Mouse (Mus musculus): ENCODE results near the gene Ctsf.
"Not testable (repeated sequence)": the region's sequence is repeated elsewhere in the genome, so short reads cannot be mapped to it uniquely, and the experiment has no call there.

Gene Ctsf

DNA sequence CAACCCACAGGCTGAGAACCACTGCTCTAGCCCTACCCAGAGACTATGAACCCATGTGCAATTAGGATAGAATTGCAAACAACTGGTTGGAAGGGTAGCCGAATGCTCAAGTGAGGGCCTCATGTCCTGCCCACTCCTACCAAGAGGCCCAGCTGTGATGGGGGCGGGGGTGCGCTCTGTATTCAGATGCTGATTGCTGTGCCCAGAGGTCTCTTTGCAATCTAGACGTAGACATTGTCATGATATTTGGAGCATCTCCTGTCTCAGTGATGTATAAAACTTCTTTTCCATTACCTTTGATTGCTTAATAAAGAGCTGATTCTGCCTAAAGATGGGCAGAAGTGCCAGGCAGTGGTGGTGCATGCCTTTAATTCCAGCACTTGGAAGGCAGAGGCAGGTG lies 5.1 kb upstream of the Ctsf start:
- no peak for DNase-seq (ENCODE audit: low read depth)

GRCm38 (mm10) chr19:4850281-4850680 lies 4.6 kb upstream of the Ctsf start:
- no peak for DNase-seq (ENCODE audit: low read depth)

DNA sequence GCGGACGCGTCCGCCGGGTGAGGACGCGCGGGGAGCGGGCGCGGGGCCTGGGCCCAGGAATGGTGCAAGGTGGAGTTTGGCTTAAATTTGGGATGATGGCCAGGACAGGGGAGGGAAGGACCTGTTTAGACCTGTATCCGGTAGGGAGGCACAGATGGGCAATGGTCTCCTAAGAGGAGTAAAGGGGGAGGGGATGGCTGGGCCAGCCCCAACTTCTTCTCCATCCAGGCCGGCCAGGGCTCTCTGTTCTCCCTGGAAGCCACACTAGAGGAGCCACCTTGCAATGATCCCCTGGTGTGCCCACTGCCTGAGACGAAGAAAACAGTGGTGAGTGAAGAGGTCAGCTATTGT lies 515 bp downstream of the Ctsf start:
- no peak for DNase-seq (ENCODE audit: low read depth)

DNA sequence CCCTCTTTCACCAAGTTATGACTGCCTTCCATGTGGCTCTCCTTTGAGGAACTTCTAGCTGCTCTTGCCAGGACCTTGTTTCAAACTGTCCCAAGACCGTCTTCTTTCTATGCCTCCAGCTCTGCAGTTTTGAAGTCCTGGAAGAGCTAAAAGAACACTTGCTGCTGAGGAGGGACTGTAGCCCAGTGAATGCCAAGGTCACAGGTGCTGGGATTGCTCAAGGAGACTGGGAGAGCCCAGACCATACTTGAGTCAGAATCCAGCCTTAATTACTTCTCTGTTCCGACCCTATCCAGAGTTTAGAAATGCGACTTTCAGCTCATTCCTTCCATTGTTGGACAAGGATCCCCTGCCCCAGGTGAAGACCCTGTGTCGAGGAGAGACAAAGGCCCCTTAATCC lies 1.0 kb downstream of the Ctsf start:
- DNase-seq (ENCODE audit: low read depth), result no peak

- no peak for DNase-seq (ENCODE audit: low read depth)
Observed at GRCm38 (mm10) chr19:4859081-4859480, 4.2 kb downstream of the Ctsf start.

DNA sequence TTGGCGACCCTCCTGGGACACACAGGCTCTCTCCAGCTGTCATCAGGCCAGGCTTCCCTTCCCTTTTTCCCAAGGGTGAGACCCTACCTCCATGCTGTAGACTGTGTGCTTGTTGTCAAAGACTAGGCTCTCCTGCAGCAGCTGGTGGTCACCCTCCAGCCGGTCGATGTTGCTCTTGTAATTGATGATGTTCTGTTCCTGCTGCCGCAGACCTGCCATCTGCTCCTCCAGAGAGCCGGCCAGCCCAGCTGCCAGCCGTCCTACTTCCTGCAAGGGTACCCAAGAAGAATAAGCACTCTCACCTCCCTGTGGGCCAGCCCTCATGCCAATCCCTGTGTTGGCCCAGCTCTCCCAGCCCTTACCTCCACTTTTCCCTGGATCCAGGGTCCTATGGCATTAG lies 8.1 kb downstream of the Ctsf start:
- no peak for DNase-seq (ENCODE audit: low read depth)

GRCm38 (mm10) chr19:4865147-4865546 lies 10.2 kb downstream of the Ctsf start:
- peak; percentile 47 for DNase-seq (ENCODE audit: low read depth)

GRCm38 (mm10) chr19:4874613-4875012 lies 19.7 kb downstream of the Ctsf start:
- not testable (repeated sequence) for DNase-seq (ENCODE audit: low read depth)

DNA sequence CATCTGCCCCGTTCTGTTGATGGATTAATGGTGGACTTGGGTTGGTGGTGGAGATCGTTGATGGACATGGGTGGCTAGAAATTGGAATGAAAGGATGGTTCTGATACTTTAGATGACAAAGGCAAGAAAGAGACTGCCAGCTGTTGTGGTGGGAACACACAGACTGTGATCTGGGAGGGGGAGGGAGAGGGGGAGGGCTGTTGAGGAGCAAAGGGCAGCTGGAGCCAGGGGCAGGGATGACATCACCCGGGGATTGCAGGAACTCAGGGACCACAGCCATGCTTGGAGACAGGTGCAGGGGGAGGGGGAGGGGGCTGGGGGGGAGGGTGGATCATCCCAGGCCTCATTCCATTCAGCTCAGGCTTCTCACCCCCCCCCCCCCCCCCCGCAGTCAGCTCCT lies 21.3 kb downstream of the Ctsf start:
- no peak for DNase-seq (ENCODE audit: low read depth)

GRCm38 (mm10) chr19:4876755-4877154 lies 21.8 kb downstream of the Ctsf start:
- no peak for DNase-seq (ENCODE audit: low read depth)

DNA sequence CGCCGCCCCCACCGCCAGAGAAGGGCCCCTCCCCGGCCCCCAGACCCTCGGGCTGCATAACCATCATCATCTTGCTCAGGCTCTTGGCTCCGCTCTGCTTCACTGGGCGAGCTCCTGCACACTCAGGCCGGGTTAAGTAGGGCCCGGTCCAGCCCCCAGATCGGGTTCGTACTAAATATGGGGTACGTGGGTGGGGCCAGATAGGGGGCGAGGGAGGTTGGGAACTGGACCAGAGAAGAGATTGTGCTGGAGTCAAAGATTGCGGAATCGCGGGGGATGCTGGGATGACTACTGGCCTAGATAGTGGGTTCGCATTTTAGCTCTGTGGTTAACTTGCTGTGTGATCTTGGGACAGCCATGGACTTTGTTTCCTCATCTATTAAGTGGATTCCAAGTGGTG lies 22.9 kb downstream of the Ctsf start, which contains the start of gene Actn3:
Actn3 (minus strand) TSS at position 125 of the 400 bp plus-strand sequence.
- DNase-seq (ENCODE audit: low read depth), result no peak

- DNase-seq (ENCODE audit: low read depth), result peak; percentile 95
Observed at GRCm38 (mm10) chr19:4878405-4879323, 23.7 kb downstream of the Ctsf start, which contains the start of gene Zdhhc24. TSS of gene Zdhhc24 (plus strand) at chr19:4878668.

DNA sequence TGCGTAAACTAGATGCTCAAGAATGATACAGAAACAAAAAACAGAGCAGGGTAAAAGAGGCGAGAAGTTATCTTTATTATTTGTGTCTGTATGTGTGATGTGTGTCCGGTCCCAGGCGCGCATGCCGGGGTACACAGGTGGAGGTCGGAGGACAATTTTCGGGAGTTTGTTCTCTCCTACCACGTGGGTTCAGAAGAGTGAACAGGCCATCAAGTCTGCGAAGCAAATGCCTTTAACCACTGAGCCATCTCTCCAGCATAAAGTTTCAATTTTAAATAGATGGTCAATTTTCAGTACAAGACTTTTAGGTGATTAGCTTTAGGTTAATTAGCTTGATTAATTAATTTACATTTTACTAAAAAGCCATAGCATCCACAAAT lies 24.4 kb downstream of the Ctsf start:
- no peak for DNase-seq (ENCODE audit: low read depth)

- DNase-seq (ENCODE audit: low read depth), result no peak
Observed at GRCm38 (mm10) chr19:4883961-4884360, 29.0 kb downstream of the Ctsf start.

DNA sequence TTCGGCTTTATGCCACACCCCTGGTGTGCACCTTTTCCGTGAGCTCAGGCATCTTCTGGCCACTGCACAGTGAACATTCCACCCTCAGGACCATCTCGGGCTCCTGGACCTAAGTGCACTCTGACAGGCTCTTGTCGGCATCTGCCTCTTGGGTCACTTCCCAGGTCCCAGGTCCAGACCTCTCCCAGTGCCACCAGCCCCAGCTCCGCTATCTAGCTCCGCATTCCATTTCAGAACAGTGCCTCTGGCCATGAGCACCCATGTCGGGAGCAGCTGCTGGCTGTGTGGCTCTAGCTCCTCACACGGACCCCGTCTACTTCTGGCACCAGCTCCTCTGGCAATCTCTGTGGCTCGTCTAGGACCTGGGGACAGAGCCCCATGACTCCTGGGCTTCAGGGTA lies 34.9 kb downstream of the Ctsf start:
- DNase-seq (ENCODE audit: low read depth), result no peak

GRCm38 (mm10) chr19:4891798-4892197 lies 36.9 kb downstream of the Ctsf start:
- no peak for DNase-seq (ENCODE audit: low read depth)

DNA sequence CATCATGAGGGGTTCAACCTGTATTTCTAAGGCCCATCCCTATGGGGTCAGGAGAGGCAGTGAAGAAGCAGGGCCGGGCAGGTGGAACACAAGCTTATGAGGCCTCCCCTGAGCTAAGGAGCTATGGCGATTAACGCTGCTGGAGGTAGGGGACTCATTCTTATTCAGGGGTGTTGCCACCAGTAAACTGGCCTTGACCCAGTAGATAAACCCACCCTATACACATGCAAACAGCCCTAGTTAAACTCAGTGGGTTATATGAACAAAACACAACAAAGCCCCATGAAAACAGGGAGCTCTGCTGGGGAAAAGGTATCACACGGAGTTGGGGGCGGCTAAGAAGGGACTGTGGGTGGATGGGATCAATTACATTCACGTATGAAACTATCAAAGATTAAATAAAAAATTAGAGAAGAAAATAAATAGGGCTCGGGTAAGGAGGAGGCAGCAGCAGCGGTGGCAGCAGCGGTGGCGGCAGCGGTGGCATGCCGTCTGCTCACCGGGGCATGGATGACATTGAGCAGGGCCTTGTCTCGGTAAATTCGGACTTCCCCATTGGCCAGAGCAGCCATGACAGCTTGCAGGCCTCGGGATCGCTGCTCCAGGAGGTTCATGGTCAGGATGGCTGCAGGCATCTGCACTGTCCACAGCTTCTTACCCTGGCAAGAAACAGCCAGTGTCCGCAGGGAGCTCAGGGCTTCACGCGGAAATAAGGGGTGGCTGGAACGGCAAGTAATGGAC lies 42.0 kb downstream of the Ctsf start:
- no peak for DNase-seq (ENCODE audit: low read depth)

DNA sequence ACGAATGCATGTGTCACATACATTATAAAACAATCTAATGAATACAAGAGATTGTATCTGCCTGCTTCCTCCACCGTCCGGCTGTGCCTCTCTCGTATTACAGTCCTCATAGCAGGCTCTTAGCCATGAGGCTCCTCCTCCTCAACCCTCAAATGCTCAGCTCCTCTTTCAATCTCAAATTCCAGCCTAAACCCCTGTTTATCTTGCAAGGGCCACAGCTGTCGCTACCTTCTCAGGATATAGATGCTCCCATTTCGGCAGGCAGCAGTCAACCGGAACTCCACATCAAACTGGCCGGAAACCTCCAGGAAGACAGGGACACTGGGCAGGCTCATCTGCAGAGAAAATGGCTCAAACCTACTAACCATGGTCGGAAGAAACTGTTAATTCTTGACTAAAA lies 44.0 kb downstream of the Ctsf start:
- no peak for DNase-seq (ENCODE audit: low read depth)

GRCm38 (mm10) chr19:4899888-4900287 lies 45.0 kb downstream of the Ctsf start:
- no peak for DNase-seq (ENCODE audit: low read depth)

GRCm38 (mm10) chr19:4905979-4906794 lies 51.3 kb downstream of the Ctsf start, which contains the start of gene Bbs1:
TSS of gene Bbs1 (minus strand) at chr19:4906628.
- peak; percentile 88 for DNase-seq (ENCODE audit: low read depth)

GRCm38 (mm10) chr19:4908107-4908506 lies 53.2 kb downstream of the Ctsf start:
- DNase-seq (ENCODE audit: low read depth), result peak; percentile 56

DNA sequence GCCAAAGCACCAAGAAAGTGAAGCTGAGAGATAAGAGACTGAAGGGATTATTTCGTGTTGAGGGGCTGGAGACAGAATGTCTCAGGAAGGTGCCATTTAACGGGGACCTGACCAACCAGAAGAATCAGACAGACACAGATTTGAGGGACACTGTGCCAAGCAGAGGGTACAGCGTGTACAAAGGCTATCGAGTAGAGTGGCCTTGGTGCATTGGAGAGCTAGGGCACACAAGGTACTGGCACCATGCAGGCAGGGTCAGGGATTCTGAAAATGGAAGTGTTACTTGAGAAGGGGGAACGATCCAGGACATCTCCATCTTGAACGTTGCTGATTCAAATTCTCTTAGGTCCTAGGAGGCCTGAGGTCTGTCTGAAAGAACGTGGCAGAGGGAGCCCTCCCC lies 54.4 kb downstream of the Ctsf start:
- DNase-seq (ENCODE audit: low read depth), result no peak
